Mouse (Mus musculus) embryonic facial prominence, embryonic 15.5 days (tissue): ENCODE measurements around the gene Camk2d. TPM values are rescaled to one million over a fixed set of nuclear protein-coding genes. Genes with fewer than 3 reads are reported as not detected.

Experiments
- ATAC-seq: fragments of 200-750 bp; cut with Nextera tagmentation; 2 replicates; pipeline ENCODE4 v1.8.0; 2017; ENCODE audit warnings: low read depth, moderate TSS enrichment; ENCODE audit not compliant: insufficient number of reproducible peaks, low FRiP score, low TSS enrichment
- H3K27ac ChIP-seq: fragments of 300-500 bp; sonication (generic); replicated peaks from 2 replicates; pipeline ENCODE4 v1.5.1; 2015; ENCODE audit warnings: mild to moderate bottlenecking, inconsistent platforms
- H3K27me3 ChIP-seq: fragments of 300-500 bp; sonication (generic); 2 replicates; pipeline ENCODE4 v1.6.1; 2015; ENCODE audit warnings: inconsistent platforms
- H3K36me3 ChIP-seq: fragments of 300-500 bp; sonication (generic); 2 replicates; pipeline ENCODE4 v1.6.1; 2015; ENCODE audit warnings: mild to moderate bottlenecking, inconsistent platforms
- H3K4me1 ChIP-seq: fragments of 300-500 bp; sonication (generic); 2 replicates; pipeline ENCODE4 v1.6.1; 2015; ENCODE audit warnings: inconsistent platforms
- H3K4me2 ChIP-seq: fragments of 300-500 bp; sonication (generic); replicated peaks from 2 replicates; pipeline ENCODE4 v1.6.1; 2015; ENCODE audit warnings: mild to moderate bottlenecking, inconsistent platforms
- H3K4me3 ChIP-seq: fragments of 300-500 bp; sonication (generic); replicated peaks from 2 replicates; pipeline ENCODE4 v1.5.1; 2015; ENCODE audit warnings: mild to moderate bottlenecking, inconsistent platforms
- H3K9ac ChIP-seq: fragments of 300-500 bp; sonication (generic); 2 replicates; pipeline ENCODE4 v1.6.1; 2015; ENCODE audit warnings: inconsistent platforms
- H3K9me3 ChIP-seq: fragments of 300-500 bp; sonication (generic); replicated peaks from 2 replicates; pipeline ENCODE4 v1.6.1; 2016; ENCODE audit warnings: inconsistent platforms
- WGBS: fragments of 180-500 bp; shearing (Covaris S2); methylation state at CpG from one replicate; pipeline ENCODE4 v1.1.7; 2015; 5-methylcytosine and 5-hydroxymethylcytosine counted together
- polyA plus RNA-seq: library from polyadenylated mRNA; unstranded; fragments of >200 nt; fragmentation: Nextera tagmentation; extraction: Ambion mirVana; gene quantifications from 2 replicates; pipeline ENCODE4 v1.2.1, GENCODE M21; 2015

Gene Camk2d
- polyA plus RNA-seq, 1 experiment from 2014 or later = 32.9 TPM

- no peak overlapping the region for H3K9ac ChIP-seq
- no peaks in the 10 kb centered on the region for H3K27me3 ChIP-seq
- no peak for ATAC-seq
- H3K4me3 ChIP-seq = no peak overlapping the region
- no peak overlapping the region for H3K27ac ChIP-seq
- no peak overlapping the region for H3K4me2 ChIP-seq
- no peaks in the 10 kb centered on the region for H3K9me3 ChIP-seq
- 61% methylated on average over 3 of the region's 3 CpGs for WGBS
- H3K36me3 ChIP-seq = no peaks in the 10 kb centered on the region
- peaks cover 13% of the 10 kb centered on the region for H3K4me1 ChIP-seq
Observed at GRCm38 (mm10) chr3:126668123-126668522, 72.0 kb downstream of the Camk2d start.

GRCm38 (mm10) chr3:126668692-126669091 is 72.6 kb downstream of the Camk2d start:
- Histone ChIP-seq H3K4me3 (no peak overlapping the region), H3K4me2 (no peak overlapping the region), H3K9ac (no peak overlapping the region), H3K27me3 (no peaks in the 10 kb centered on the region), H3K4me1 (peaks cover 13% of the 10 kb centered on the region), H3K36me3 (no peaks in the 10 kb centered on the region), H3K9me3 (no peaks in the 10 kb centered on the region), H3K27ac (no peak overlapping the region)
- no peak for ATAC-seq
- 62% methylated on average over 10 of the region's 10 CpGs for WGBS

- no peaks in the 10 kb centered on the region for H3K36me3 ChIP-seq
- ATAC-seq = no peak
- WGBS = 70% methylated on average over 3 of the region's 3 CpGs
Observed at GRCm38 (mm10) chr3:126670413-126670812, 74.3 kb downstream of the Camk2d start.

GRCm38 (mm10) chr3:126671292-126671691 is 75.2 kb downstream of the Camk2d start:
- Histone ChIP-seq H3K9ac (no peak overlapping the region), H3K9me3 (no peaks in the 10 kb centered on the region), H3K4me2 (no peak overlapping the region), H3K4me3 (no peak overlapping the region), H3K4me1 (peaks cover 9% of the 10 kb centered on the region), H3K27ac (no peak overlapping the region), H3K36me3 (no peaks in the 10 kb centered on the region), H3K27me3 (no peaks in the 10 kb centered on the region)
- no peak for ATAC-seq
- 63% methylated on average over 6 of the region's 6 CpGs for WGBS

More at GRCm38 (mm10) chr3:126670413-126670812, 74.3 kb downstream of the Camk2d start:
- Histone ChIP-seq H3K9ac (no peak overlapping the region), H3K27me3 (no peaks in the 10 kb centered on the region), H3K27ac (no peak overlapping the region), H3K4me3 (no peak overlapping the region), H3K4me2 (no peak overlapping the region), H3K9me3 (no peaks in the 10 kb centered on the region), H3K4me1 (peaks cover 9% of the 10 kb centered on the region)

GRCm38 (mm10) chr3:126681051-126681450 is 84.9 kb downstream of the Camk2d start:
- Histone ChIP-seq H3K4me3 (no peak overlapping the region), H3K4me2 (no peak overlapping the region), H3K36me3 (no peaks in the 10 kb centered on the region), H3K4me1 (no peaks in the 10 kb centered on the region), H3K27me3 (no peaks in the 10 kb centered on the region), H3K9ac (no peak overlapping the region), H3K9me3 (no peaks in the 10 kb centered on the region), H3K27ac (no peak overlapping the region)
- WGBS = 77% methylated on average over 5 of the region's 5 CpGs
- ATAC-seq = no peak

- ATAC-seq = no peak
- no peaks in the 10 kb centered on the region for H3K9me3 ChIP-seq
- no peak overlapping the region for H3K27ac ChIP-seq
- H3K9ac ChIP-seq = no peak overlapping the region
- H3K4me3 ChIP-seq = no peak overlapping the region
- no peaks in the 10 kb centered on the region for H3K36me3 ChIP-seq
- H3K4me1 ChIP-seq = no peaks in the 10 kb centered on the region
- no peaks in the 10 kb centered on the region for H3K27me3 ChIP-seq
- WGBS = 80% methylated on average over 4 of the region's 4 CpGs
- H3K4me2 ChIP-seq = no peak overlapping the region
Observed at GRCm38 (mm10) chr3:126681996-126682395, 85.9 kb downstream of the Camk2d start.

- no peaks in the 10 kb centered on the region for H3K27me3 ChIP-seq
- H3K4me2 ChIP-seq = no peak overlapping the region
- no peak overlapping the region for H3K4me3 ChIP-seq
- no peak overlapping the region for H3K9ac ChIP-seq
- H3K36me3 ChIP-seq = no peaks in the 10 kb centered on the region
- no peaks in the 10 kb centered on the region for H3K9me3 ChIP-seq
- WGBS = 75% methylated on average over 5 of the region's 6 CpGs
- H3K4me1 ChIP-seq = no peaks in the 10 kb centered on the region
- no peak overlapping the region for H3K27ac ChIP-seq
- ATAC-seq = no peak
Observed at GRCm38 (mm10) chr3:126685363-126685762, 89.3 kb downstream of the Camk2d start.

- Histone ChIP-seq H3K27ac (no peak overlapping the region), H3K4me3 (no peak overlapping the region), H3K36me3 (no peaks in the 10 kb centered on the region), H3K9me3 (no peaks in the 10 kb centered on the region), H3K27me3 (no peaks in the 10 kb centered on the region), H3K9ac (no peak overlapping the region), H3K4me1 (peaks cover 1% of the 10 kb centered on the region), H3K4me2 (no peak overlapping the region)
- no peak for ATAC-seq
- WGBS = 84% methylated on average over 4 of the region's 4 CpGs
Observed at GRCm38 (mm10) chr3:126687150-126687549, 91.0 kb downstream of the Camk2d start.

- ATAC-seq = no peak
- peaks cover 9% of the 10 kb centered on the region for H3K4me1 ChIP-seq
- no peak overlapping the region for H3K4me2 ChIP-seq
- H3K4me3 ChIP-seq = no peak overlapping the region
- no peaks in the 10 kb centered on the region for H3K36me3 ChIP-seq
- no peak overlapping the region for H3K9ac ChIP-seq
- 88% methylated on average over 2 of the region's 2 CpGs for WGBS
- H3K9me3 ChIP-seq = no peaks in the 10 kb centered on the region
- H3K27ac ChIP-seq = no peak overlapping the region
- H3K27me3 ChIP-seq = no peaks in the 10 kb centered on the region
Observed at GRCm38 (mm10) chr3:126688516-126688915, 92.4 kb downstream of the Camk2d start.

- 75% methylated on average over 13 of the region's 13 CpGs for WGBS
- ATAC-seq = no peak
- H3K9ac ChIP-seq = no peak overlapping the region
- H3K27ac ChIP-seq = no peak overlapping the region
- H3K36me3 ChIP-seq = no peaks in the 10 kb centered on the region
- H3K27me3 ChIP-seq = no peaks in the 10 kb centered on the region
- no peak overlapping the region for H3K4me3 ChIP-seq
- H3K4me1 ChIP-seq = peaks cover 9% of the 10 kb centered on the region
- no peaks in the 10 kb centered on the region for H3K9me3 ChIP-seq
- H3K4me2 ChIP-seq = no peak overlapping the region
Observed at GRCm38 (mm10) chr3:126690627-126691505, 94.8 kb downstream of the Camk2d start.

GRCm38 (mm10) chr3:126691565-126691964 is 95.5 kb downstream of the Camk2d start:
- Histone ChIP-seq H3K4me2 (no peak overlapping the region), H3K4me3 (no peak overlapping the region), H3K9me3 (no peaks in the 10 kb centered on the region), H3K36me3 (no peaks in the 10 kb centered on the region), H3K4me1 (peaks cover 9% of the 10 kb centered on the region), H3K9ac (no peak overlapping the region), H3K27ac (no peak overlapping the region), H3K27me3 (no peaks in the 10 kb centered on the region)
- no peak for ATAC-seq
- WGBS = 75% methylated on average over 2 of the region's 2 CpGs

- H3K4me2 ChIP-seq = no peak overlapping the region
- H3K9me3 ChIP-seq = no peaks in the 10 kb centered on the region
- H3K4me3 ChIP-seq = no peak overlapping the region
- no peak for ATAC-seq
- H3K36me3 ChIP-seq = no peaks in the 10 kb centered on the region
- H3K4me1 ChIP-seq = peaks cover 9% of the 10 kb centered on the region
- WGBS = 61% methylated on average over 8 of the region's 8 CpGs
- H3K9ac ChIP-seq = no peak overlapping the region
- H3K27ac ChIP-seq = no peak overlapping the region
- H3K27me3 ChIP-seq = no peaks in the 10 kb centered on the region
Observed at GRCm38 (mm10) chr3:126692797-126693196, 96.7 kb downstream of the Camk2d start.
